Mouse (Mus musculus) limb, embryonic 10.5 days (tissue): ENCODE data around the gene Btbd9. TPM values are rescaled to one million over a fixed set of nuclear protein-coding genes. Genes with fewer than 3 reads are reported as not detected.

ENCODE experiments used
- polyA plus RNA-seq: library from polyadenylated mRNA; unstranded; fragments of >200 nt; fragmentation: Nextera tagmentation; extraction: Ambion mirVana; gene quantifications from 2 replicates; pipeline ENCODE4 v1.2.1, GENCODE M21; 2016

The Btbd9 gene
- polyA plus RNA-seq, 1 experiment from 2014 or later: 57.5 TPM

Other genes with a start within 250 kb of the Btbd9 start
- gene Dnah8, start 47.9 kb upstream of the Btbd9 start, polyA plus RNA-seq: 0.49 and 0.51 TPM in 2 replicates
- 202 and 206 TPM in 2 replicates for gene Glo1, start 50.4 kb upstream of the Btbd9 start, polyA plus RNA-seq